Mouse (Mus musculus) liver, adult 2 months (tissue): Measurements from ENCODE around the gene D130043K22Rik.

Experiments
- CTCF ChIP-seq: fragments of 200-500 bp; IDR thresholded peaks from 2 replicates; pipeline ENCODE4 v1.5.1; 2011; ENCODE audit warnings: low read depth, low read length, control low read depth
- POLR2A ChIP-seq: fragments of 200-500 bp; IDR thresholded peaks from 2 replicates; pipeline ENCODE4 v1.6.1; 2011; ENCODE audit warnings: low read length, control low read depth; ENCODE audit not compliant: insufficient read depth; ENCODE audit errors: extremely low read depth

DNA sequence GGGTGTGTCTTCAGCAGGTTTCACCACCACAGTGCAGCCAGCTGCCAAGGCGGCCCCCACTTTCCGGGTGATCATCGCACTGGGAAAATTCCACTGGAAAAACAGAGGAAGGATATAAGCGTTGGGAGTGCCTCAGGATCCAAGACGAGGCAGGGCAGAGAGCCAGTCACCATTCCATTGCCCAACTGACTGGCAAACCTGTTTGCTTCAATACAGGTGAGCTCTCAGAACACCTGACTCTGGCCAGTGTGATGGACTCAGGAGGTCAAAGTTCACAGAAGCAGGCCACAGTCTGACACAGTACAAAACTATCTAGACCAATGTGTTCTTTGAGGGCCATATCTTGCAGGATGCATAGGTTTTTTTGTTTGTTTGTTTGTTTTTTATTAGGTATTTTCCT lies 79.1 kb downstream of the D130043K22Rik start:
- no peak for TF ChIP-seq CTCF
- no peak for TF ChIP-seq POLR2A
